Mouse (Mus musculus) kidney, postnatal 25 days (tissue): Measurements from ENCODE around the gene Mpdz.

Source experiments
- DNase-seq, 2 experiments: peaks; one replicate each; pipeline ENCODE4 v3.0.0; 2021; ENCODE audit warnings: mixed read lengths in 2 of 2

Gene Mpdz

GRCm38 (mm10) chr4:81389263-81389662 is 53.4 kb downstream of the Mpdz start:
- no peak for DNase-seq

- no peak for DNase-seq
Measured at GRCm38 (mm10) chr4:81387644-81388043, 55.0 kb downstream of the Mpdz start.

- no peak for DNase-seq
Measured at GRCm38 (mm10) chr4:81372355-81372754, 70.3 kb downstream of the Mpdz start.

GRCm38 (mm10) chr4:81351368-81351767 is 91.2 kb downstream of the Mpdz start:
- DNase-seq: no peak

GRCm38 (mm10) chr4:81348646-81349045 is 94.0 kb downstream of the Mpdz start:
- no peak for DNase-seq

GRCm38 (mm10) chr4:81345141-81345540 is 97.5 kb downstream of the Mpdz start:
- no peak for DNase-seq

GRCm38 (mm10) chr4:81333628-81333991 is 109.0 kb downstream of the Mpdz start:
- DNase-seq: no peak

- DNase-seq: no peak
Measured at GRCm38 (mm10) chr4:81332901-81333627, 109.6 kb downstream of the Mpdz start.

- no peak for DNase-seq
Measured at GRCm38 (mm10) chr4:81332439-81332841, 110.2 kb downstream of the Mpdz start.

- DNase-seq: no peak
Measured at GRCm38 (mm10) chr4:81327694-81328093, 114.9 kb downstream of the Mpdz start.

GRCm38 (mm10) chr4:81323853-81324252 is 118.8 kb downstream of the Mpdz start:
- DNase-seq: no peak

- DNase-seq: no peak
Measured at GRCm38 (mm10) chr4:81322232-81322631, 120.4 kb downstream of the Mpdz start.

GRCm38 (mm10) chr4:81314618-81315017 is 128.0 kb downstream of the Mpdz start:
- no peak for DNase-seq

GRCm38 (mm10) chr4:81313246-81313645 is 129.4 kb downstream of the Mpdz start:
- no peak for DNase-seq

- DNase-seq: no peak
Measured at GRCm38 (mm10) chr4:81310168-81310474, 132.5 kb downstream of the Mpdz start.

- no peak for DNase-seq
Measured at GRCm38 (mm10) chr4:81309473-81310167, 133.0 kb downstream of the Mpdz start.

GRCm38 (mm10) chr4:81307596-81308265 is 134.9 kb downstream of the Mpdz start:
- DNase-seq: no peak

GRCm38 (mm10) chr4:81302056-81302455 is 140.6 kb downstream of the Mpdz start:
- no peak for DNase-seq

- no peak for DNase-seq
Measured at GRCm38 (mm10) chr4:81298384-81298783, 144.2 kb downstream of the Mpdz start.

GRCm38 (mm10) chr4:81293309-81293708 is 149.3 kb downstream of the Mpdz start:
- no peak for DNase-seq

- no peak for DNase-seq
Measured at GRCm38 (mm10) chr4:81285564-81285963, 157.1 kb downstream of the Mpdz start.

- DNase-seq: no peak
Measured at GRCm38 (mm10) chr4:81283611-81284010, 159.0 kb downstream of the Mpdz start.

- DNase-seq: no peak
Measured at GRCm38 (mm10) chr4:81283081-81283480, 159.5 kb downstream of the Mpdz start.

- DNase-seq: no peak
Measured at GRCm38 (mm10) chr4:81280098-81280497, 162.5 kb downstream of the Mpdz start.
